Mouse (Mus musculus) cortical plate, adult 2 months (tissue): ENCODE results near the gene Tenm4.

Source experiments
- CTCF ChIP-seq: fragments of 200-500 bp; IDR thresholded peaks from 2 replicates; pipeline ENCODE4 v1.5.1; 2011; ENCODE audit warnings: mild to moderate bottlenecking, control low read depth, low read length; ENCODE audit not compliant: insufficient read depth; ENCODE audit errors: extremely low read depth
- POLR2A ChIP-seq: fragments of 200-500 bp; IDR thresholded peaks from 2 replicates; pipeline ENCODE4 v1.6.1; 2011; ENCODE audit warnings: mild to moderate bottlenecking, low read length, control low read depth; ENCODE audit not compliant: insufficient read depth; ENCODE audit errors: extremely low read depth

GRCm38 (mm10) chr7:96521956-96522355 is 350.9 kb downstream of the Tenm4 start:
- TF ChIP-seq CTCF (no peak), POLR2A (no peak)
